Mouse (Mus musculus): ENCODE measurements around the gene Mtus2. TPM values are rescaled to one million over a fixed set of nuclear protein-coding genes. Genes with fewer than 3 reads are reported as not detected.
A peak's percentile ranks its signal among the peaks of the same experiment; 100 is the strongest.

Mtus2 gene
- total RNA-seq, 2 experiments from 2014 or later = 82.2 to 93.8 TPM

DNA sequence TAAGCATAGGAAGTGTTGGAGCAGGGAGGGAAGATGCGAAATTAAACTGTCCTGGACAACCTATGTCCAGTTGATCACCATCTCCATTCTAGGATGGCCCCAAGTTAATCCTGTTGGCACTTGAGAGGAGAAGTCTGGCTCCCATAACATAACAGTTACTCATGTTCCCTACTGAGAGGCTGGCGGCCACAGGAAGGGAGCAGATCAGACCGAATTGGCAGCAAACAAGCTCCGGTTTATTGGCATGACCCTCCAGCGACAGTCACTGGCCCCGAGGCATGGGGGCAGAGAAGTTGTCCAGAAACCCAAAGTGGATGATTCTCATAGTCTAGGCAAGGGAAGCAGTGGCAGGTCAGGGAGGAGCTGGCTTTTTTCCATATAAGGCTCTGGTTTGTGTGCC, 224.8 kb downstream of the Mtus2 start:
- DNase-seq = no peak

DNA sequence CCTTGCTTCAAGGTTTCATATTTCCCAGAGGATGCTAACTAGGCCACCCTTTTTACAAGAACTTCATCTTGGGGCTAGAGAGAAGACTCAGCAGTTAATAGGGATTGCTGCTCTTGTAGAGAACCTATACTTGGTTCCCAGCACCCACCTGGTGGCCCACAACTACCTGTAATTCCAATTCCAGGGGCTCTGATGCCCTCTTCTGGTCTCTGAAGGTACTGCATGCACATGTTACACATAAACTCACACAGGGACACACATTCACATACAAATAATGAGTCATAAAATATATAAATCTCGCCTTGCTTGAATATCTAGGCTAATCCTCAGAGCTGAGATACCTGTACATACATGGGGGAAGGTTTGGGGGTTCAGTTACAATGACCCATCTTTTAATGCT, 228.8 kb downstream of the Mtus2 start:
- DNase-seq = no peak

DNA sequence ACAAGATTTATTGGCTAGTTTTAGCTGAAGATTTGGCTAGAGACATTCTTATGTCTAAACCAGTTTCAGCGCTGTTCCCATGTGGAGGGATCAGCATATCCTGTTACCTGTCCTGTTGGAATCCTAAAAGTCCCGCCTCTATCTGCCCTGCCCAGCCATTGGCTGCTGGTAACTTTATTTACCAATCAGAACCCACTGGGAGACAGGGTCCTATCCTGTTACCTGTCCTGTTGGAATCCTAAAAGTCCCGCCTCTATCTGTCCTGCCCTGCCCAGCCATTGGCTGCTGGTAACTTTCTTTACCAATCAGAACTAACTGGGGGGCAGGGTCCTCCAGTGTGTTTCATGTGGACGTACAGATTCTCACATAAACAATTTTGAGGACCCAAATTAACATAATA, 234.3 kb downstream of the Mtus2 start:
- DNase-seq = no peak

- no peak for DNase-seq
Measured at GRCm38 (mm10) chr5:148211831-148212230, 254.7 kb downstream of the Mtus2 start.

DNA sequence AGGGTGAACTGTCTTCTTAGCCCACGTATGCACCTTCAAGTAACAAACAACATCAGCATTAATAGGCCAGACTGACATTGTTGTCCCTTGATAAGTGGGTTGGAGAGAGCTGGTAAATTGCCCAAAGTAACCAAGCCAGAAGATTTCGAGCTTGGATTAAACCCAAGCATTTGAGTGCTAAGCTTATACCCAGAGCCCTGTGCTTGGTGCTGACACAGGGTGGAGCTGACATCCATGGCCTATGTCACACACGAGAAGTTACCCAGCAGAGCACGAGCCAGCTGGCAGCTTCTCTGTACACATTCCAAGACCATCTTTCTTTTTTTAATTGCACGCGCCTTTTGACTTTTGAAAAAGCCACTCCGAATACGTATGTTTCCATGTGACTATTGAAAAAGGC, 259.7 kb downstream of the Mtus2 start:
- DNase-seq = peak; percentile 29 to 40

- no peak for DNase-seq
Measured at GRCm38 (mm10) chr5:148222898-148223297, 265.8 kb downstream of the Mtus2 start.

- no peak for DNase-seq
Measured at GRCm38 (mm10) chr5:148224004-148224403, 266.9 kb downstream of the Mtus2 start.

GRCm38 (mm10) chr5:148233714-148234113, 276.6 kb downstream of the Mtus2 start:
- no peak for DNase-seq

DNA sequence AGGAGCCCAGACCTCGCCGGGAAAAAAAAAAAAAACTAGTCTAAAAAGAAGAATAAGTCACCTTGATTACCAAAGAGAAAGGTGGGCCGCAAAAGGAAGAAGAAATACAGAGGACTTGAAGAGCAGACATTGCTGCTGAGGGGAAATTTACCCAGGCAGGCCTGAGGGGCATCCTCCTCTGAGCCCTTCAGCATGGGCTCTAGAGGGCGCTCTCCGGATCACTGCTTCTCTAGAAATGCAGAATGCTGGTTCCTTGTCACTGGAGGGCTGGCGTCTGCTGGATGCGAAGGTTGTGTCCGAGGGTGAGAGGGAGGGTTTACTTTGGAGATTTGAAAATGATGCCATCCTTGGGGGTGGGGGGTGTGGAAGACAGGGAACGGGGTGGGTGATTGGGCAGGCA, 279.5 kb downstream of the Mtus2 start:
- no peak for DNase-seq

- DNase-seq = peak; percentile 7 to 35
Measured at GRCm38 (mm10) chr5:148239067-148239466, 281.9 kb downstream of the Mtus2 start.

DNA sequence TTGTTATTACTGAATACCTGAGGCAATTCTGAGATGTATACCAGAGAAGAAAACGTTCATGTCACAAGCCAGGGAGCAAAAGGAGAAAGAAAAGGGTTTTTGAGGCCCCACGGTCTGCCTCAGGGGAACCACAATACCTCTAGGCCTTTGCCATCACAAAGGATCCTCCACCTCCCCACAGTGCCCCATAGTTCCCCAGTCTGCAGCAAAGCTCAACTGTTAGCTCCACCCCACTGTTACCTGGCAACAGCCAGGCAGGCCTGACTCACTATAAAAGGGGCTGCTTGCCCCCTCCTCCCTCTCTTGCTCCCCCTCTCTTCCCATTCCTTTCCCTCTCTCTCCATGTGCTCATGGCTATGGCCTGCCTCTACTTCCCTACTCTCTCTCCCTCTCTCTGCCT, 282.6 kb downstream of the Mtus2 start:
- no peak for DNase-seq

DNA sequence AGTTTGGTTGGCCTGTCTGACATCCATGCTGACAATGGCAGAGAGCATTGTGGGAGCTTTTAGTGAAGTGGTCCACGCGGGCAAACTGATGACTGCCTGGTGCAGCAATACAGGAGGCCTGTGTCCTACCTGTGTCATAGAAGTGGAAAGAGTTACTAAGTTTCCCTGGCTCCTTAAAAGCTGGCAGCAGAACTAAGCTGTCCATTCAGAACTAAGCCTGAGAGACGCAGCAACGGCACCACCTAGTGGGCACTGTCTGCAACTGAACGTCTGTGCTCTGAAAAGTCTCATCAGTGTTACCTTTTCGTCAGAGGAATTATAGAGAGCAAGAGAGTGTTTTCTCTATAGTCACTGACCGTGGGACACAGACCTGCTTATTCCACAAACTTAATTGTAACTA, 284.8 kb downstream of the Mtus2 start:
- DNase-seq = peak; percentile 44 to 82

GRCm38 (mm10) chr5:148244471-148244870, 287.4 kb downstream of the Mtus2 start:
- DNase-seq = no peak

- DNase-seq = no peak
Measured at GRCm38 (mm10) chr5:148245386-148245785, 288.3 kb downstream of the Mtus2 start.

DNA sequence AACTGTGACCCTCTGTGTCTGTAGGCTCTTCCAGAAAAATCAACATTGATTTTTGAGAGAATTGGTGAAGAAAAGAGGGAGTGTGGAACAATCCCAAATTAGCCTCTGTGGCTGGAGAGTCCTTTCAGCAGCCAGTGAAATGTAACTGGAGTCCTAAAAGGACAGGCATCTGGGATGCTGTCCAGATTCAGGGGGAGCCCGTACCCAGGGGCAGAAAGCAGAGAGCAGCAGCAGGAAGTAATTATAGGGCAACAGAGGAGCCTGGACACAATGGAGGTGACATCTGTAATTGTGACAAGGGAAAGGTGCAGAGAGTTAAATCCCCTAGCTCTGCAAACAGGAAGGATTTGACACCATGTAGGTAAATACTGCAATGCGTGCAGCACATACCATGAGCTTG, 291.1 kb downstream of the Mtus2 start:
- peak in 1 of 2 experiments; percentile 27 for DNase-seq

DNA sequence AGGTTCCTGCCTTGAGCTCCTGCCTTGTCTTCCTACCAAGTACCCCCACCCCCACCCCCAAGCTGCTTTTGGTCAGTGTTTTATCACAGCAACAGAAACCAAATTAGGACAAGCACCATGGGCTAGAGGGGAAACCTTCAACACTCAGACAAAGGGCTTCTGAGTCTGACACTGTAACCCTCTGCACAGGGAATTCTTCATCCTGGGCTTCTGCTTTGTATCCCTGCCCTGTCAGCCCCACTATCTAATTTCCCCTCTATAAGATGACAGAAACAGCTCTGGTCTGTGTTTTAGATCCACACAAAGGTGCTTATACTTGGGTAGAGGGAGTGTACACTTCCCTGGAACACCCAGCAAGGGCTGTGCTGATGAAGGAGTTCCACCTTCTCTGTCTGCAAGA, 294.7 kb downstream of the Mtus2 start:
- no peak for DNase-seq

DNA sequence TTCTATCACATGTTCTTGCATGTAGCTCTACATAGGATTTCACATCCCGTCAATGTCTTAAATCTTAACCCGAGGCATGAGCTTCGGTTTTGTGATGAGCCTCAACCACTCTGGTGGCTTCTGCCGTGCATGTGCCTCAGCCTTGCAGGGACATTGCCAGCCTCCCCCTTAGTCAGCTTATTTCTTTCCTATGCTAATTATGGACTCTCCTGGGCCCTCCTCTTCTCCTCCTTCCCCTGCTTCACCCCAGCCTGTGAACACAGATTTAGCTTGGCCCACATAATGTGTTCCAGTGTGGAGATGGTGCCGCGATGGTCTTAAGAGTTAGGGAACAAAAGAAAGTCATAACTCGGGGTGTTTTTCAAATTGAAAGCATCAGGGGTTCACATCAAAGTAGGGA, 304.9 kb downstream of the Mtus2 start:
- no peak for DNase-seq

DNA sequence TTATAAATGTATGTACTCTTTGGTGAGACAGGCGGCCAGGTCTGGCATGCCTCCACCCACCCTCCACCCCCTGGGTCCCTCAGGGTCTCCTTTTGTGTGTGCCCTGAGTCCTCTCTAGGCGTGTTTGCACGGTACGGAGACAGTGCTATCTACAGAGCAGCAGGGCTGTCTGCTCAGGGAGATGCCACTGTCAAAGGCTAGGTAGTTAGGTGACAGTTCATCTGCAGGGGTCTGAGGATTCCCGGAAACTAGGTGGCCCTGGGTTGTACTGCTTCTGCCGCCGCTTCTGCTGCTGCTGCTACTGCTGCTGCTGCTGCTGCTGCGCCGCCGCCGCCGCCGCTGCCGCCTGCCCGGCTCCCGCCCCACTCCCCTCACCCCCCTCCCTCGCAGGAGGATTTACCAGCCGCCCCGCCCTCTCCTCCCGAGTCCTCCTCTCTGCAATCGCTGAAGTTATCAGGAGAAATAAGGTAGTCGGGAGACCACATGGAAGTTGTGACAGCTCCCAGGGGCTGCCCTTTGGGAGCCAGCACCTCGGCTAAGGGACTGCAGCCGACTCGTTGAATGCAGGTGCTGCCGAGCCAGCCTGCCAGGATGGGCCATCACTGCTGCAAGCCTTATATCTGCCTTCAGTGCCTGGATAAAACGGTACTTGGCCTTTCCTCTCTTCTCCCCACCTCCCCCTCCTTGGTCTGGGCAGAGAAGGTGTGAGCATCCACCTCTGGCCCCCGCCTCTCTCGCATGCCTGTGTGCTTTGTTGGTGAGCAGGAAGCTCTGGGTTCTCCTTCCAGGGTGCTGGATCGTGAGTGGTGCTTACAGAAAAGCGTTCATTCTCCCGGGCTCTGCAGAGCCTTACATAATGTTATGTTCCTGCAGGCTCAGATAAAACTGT, 307.9 kb downstream of the Mtus2 start:
- DNase-seq = peak; percentile 41 to 45

DNA sequence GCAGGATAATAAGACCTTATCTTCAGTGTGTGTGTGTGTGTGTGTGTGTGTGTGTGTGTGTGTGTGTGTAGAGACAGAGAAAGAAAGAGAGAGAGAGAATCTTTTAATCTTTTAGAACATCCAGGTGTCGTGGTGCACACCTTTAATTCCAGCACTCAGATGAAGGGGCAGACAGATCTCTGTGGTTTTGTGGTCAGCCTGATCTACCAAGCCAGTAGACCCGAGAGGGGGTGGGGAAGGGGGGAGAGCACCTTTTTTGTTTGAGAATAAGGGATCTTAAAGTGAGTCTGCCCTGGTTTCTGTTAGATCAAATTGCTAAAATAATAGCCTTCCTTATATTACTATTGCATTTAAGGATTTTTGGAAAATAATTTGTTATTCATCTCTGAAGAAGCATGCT, 309.7 kb downstream of the Mtus2 start:
- peak in 1 of 2 experiments; percentile 7 for DNase-seq

GRCm38 (mm10) chr5:148267446-148267845, 310.3 kb downstream of the Mtus2 start:
- DNase-seq = peak in 1 of 2 experiments; percentile 20

GRCm38 (mm10) chr5:148272065-148272464, 314.9 kb downstream of the Mtus2 start:
- peak; percentile 77 to 83 for DNase-seq

DNA sequence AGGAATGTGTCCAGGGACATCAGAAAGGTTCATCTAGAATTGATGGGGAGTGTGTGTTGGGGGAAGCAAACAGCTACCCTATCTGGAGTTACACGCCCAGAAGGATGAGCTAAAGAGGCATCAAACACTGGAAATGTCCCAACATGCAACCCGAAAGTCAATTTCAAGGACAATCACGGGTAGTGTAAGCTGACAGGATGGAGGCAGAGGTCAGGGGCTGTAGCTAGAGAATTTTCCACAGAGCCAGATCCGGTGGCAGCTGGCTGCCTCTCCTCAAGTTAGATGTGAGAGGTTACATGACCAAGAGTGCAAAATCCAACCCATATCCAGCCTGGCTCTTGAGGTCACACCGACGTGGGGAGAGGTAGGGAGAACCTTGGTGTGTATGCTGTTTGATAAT, 315.7 kb downstream of the Mtus2 start:
- peak; percentile 52 to 54 for DNase-seq

GRCm38 (mm10) chr5:148278233-148278632, 321.1 kb downstream of the Mtus2 start:
- DNase-seq = no peak

DNA sequence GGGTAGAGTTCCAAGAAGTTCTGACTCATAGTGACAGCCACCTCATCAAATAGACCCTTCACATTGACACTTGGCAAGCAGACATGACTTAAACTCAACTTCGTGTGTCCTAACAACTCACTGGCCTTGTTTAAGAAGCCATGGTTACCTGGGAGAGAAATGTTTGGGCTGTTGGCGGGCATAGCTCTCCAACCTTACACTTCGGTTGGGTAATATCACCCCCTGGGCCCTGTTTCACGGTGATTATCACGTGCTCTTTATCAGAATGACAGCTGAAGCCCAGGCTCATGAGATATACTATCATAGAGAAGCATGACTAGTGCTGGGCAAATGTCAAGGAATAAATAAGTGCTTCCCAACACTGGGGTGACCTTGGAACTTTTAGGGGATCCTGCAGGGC, 323.2 kb downstream of the Mtus2 start:
- no peak for DNase-seq
